Mouse (Mus musculus) midbrain, embryonic 15.5 days (tissue): Measurements from ENCODE around the gene Gm9044. TPM values are rescaled to one million over a fixed set of nuclear protein-coding genes. Genes with fewer than 3 reads are reported as not detected.
"Not testable (repeated sequence)": the region's sequence is repeated elsewhere in the genome, so short reads cannot be mapped to it uniquely, and the experiment has no call there.

ENCODE experiments used
- ATAC-seq: fragments of 200-750 bp; cut with Nextera tagmentation; replicated peaks from 2 replicates; pipeline ENCODE4 v1.8.0; 2017; ENCODE audit warnings: moderate TSS enrichment
- H3K27ac ChIP-seq: fragments of 300-500 bp; sonication (generic); 2 replicates; pipeline ENCODE4 v1.5.1; 2015; ENCODE audit warnings: mild to moderate bottlenecking, inconsistent platforms
- H3K27me3 ChIP-seq: fragments of 300-500 bp; sonication (generic); replicated peaks from 2 replicates; pipeline ENCODE4 v1.6.1; 2015; ENCODE audit warnings: inconsistent platforms
- H3K36me3 ChIP-seq: fragments of 300-500 bp; sonication (generic); replicated peaks from 2 replicates; pipeline ENCODE4 v1.6.1; 2015; ENCODE audit warnings: inconsistent platforms
- H3K4me1 ChIP-seq: fragments of 300-500 bp; sonication (generic); 2 replicates; pipeline ENCODE4 v1.6.1; 2015; ENCODE audit warnings: inconsistent platforms
- H3K4me2 ChIP-seq: fragments of 300-500 bp; sonication (generic); 2 replicates; pipeline ENCODE4 v1.6.1; 2015; ENCODE audit warnings: inconsistent platforms, mild to moderate bottlenecking, moderate library complexity
- H3K4me3 ChIP-seq: fragments of 300-500 bp; sonication (generic); 2 replicates; pipeline ENCODE4 v1.5.1; 2015; ENCODE audit warnings: mild to moderate bottlenecking, inconsistent platforms
- H3K9ac ChIP-seq: fragments of 300-500 bp; sonication (generic); 2 replicates; pipeline ENCODE4 v1.6.1; 2015; ENCODE audit warnings: mild to moderate bottlenecking, inconsistent platforms
- H3K9me3 ChIP-seq: fragments of 300-500 bp; sonication (generic); 2 replicates; pipeline ENCODE4 v1.6.1; 2016; ENCODE audit warnings: inconsistent platforms
- WGBS: fragments of 180-500 bp; shearing (Covaris S2); methylation state at CpG from one replicate; pipeline ENCODE4 v1.1.7; 2015; ENCODE audit warnings: mixed read lengths; 5-methylcytosine and 5-hydroxymethylcytosine counted together
- polyA plus RNA-seq: library from polyadenylated mRNA; unstranded; fragments of >200 nt; fragmentation: Nextera tagmentation; extraction: Ambion mirVana; gene quantifications from 2 replicates; pipeline ENCODE4 v1.2.1, GENCODE M21; 2015

The Gm9044 gene
- polyA plus RNA-seq, result not detected in 2 replicates

GRCm38 (mm10) chr10:118332308-118332707 is at the start of gene Gm9044:
Gene Gm9044, minus strand, starts transcription at chr10:118332408.
- H3K27ac ChIP-seq, ATAC-seq, H3K9me3 ChIP-seq, H3K4me1 ChIP-seq, H3K27me3 ChIP-seq, H3K36me3 ChIP-seq, H3K4me2 ChIP-seq, H3K9ac ChIP-seq, H3K4me3 ChIP-seq: not testable (repeated sequence)
- WGBS, result no CpG with 5 or more reads among the region's 14 CpGs

DNA sequence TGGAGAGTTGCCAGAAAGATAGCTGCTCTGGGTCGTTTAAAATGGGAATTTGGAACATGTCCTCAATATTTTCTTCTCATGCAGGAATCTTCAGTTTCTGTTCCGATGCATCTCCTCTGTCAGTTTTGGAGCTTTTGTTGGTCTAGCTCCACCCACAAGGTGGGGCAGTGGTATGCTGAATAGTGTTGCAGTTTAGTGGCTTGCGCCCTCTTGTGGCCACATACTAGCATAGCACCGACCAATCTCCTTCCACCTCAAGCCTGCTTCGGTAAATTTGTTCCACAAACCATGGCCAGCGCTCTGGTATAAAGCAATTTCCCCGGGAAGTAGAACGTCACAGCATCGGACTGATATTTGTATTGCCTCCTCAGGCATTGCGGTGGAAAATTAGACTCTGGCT is 38.2 kb upstream of the Gm9044 start:
- WGBS, result 5% methylated on average over 10 of the region's 10 CpGs
- H3K36me3 ChIP-seq, result no peaks in the 10 kb centered on the region
- ATAC-seq, result peak; percentile 94
- peak overlapping the region; percentile 49 for H3K4me2 ChIP-seq
- H3K27ac ChIP-seq, result no peak overlapping the region
- H3K4me3 ChIP-seq, result peak overlapping the region; percentile 16; the same call in 1 of the 2 replicates
- no peaks in the 10 kb centered on the region for H3K27me3 ChIP-seq
- no peaks in the 10 kb centered on the region for H3K4me1 ChIP-seq
- H3K9ac ChIP-seq, result no peak overlapping the region
- no peaks in the 10 kb centered on the region for H3K9me3 ChIP-seq

GRCm38 (mm10) chr10:118369518-118369917 is 37.3 kb upstream of the Gm9044 start:
- H3K4me1 ChIP-seq, result no peaks in the 10 kb centered on the region
- no peak overlapping the region for H3K4me2 ChIP-seq
- no peak overlapping the region for H3K9ac ChIP-seq
- no peak overlapping the region for H3K4me3 ChIP-seq
- 0 out of 2 replicates have a peak, but pooled peaks have one; percentile 30 for ATAC-seq
- WGBS, result 85% methylated on average over 9 of the region's 9 CpGs
- H3K36me3 ChIP-seq, result no peaks in the 10 kb centered on the region
- H3K27ac ChIP-seq, result no peak overlapping the region
- no peaks in the 10 kb centered on the region for H3K9me3 ChIP-seq
- no peaks in the 10 kb centered on the region for H3K27me3 ChIP-seq

DNA sequence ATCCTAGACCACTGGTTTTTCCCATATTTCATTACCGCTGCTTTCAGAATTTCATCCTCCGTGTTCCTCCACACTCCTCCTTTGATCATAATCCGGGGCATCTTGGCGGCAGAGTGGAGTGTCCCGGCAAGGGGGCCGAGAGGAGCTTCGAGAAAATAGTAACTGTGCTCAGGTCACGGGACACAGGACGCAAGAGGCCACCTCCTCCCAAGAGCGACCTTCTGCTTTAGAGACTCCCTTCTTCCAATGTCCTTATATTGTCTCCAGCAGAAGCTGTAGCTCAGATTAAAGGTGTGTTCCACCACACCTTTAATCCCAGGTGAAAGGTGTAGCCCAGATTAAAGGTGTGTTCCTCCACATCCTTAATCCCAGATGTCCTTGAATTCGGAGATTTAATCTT is 21.8 kb upstream of the Gm9044 start, which contains the start of gene Gm9049:
Gm9049 (minus strand) TSS at position 101 of the 400 bp plus-strand sequence.
- H3K36me3 ChIP-seq, H3K27ac ChIP-seq, H3K4me3 ChIP-seq, H3K9ac ChIP-seq, H3K4me1 ChIP-seq, H3K27me3 ChIP-seq, ATAC-seq, H3K9me3 ChIP-seq, H3K4me2 ChIP-seq: not testable (repeated sequence)
- WGBS, result no CpG with 5 or more reads among the region's 11 CpGs

GRCm38 (mm10) chr10:118348579-118348978 is 16.4 kb upstream of the Gm9044 start, which contains the start of gene Gm9048:
Gene Gm9048, minus strand, starts transcription at chr10:118348679.
- not testable (repeated sequence) for H3K4me2 ChIP-seq, H3K9ac ChIP-seq, H3K36me3 ChIP-seq, ATAC-seq, H3K4me3 ChIP-seq, H3K4me1 ChIP-seq, H3K27me3 ChIP-seq, H3K27ac ChIP-seq, H3K9me3 ChIP-seq
- WGBS, result 100% methylated on average over 1 of the region's 14 CpGs

DNA sequence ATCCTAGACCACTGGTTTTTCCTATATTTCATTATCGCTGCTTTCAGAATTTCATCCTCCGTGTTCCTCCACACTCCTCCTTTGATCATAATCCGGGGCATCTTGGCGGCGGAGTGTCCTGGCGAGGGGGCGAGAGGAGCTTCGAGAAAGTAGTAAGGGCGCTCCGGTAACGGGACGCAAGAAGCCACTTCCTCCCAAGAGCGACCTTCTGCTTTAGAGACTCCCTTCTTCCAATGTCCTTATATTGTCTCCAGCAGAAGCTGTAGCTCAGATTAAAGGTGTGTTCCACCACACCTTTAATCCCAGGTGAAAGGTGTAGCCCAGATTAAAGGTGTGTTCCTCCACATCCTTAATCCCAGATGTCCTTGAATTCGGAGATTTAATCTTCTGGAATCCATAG is 10.9 kb upstream of the Gm9044 start, which contains the start of gene Gm9046:
Gm9046 (minus strand) TSS at position 101 of the 400 bp plus-strand sequence.
- not testable (repeated sequence) for H3K4me1 ChIP-seq, H3K9ac ChIP-seq, H3K27ac ChIP-seq, H3K9me3 ChIP-seq, H3K36me3 ChIP-seq, H3K4me3 ChIP-seq, H3K4me2 ChIP-seq, ATAC-seq, H3K27me3 ChIP-seq
- no CpG with 5 or more reads among the region's 14 CpGs for WGBS

- no CpG with 5 or more reads among the region's 14 CpGs for WGBS
- H3K9ac ChIP-seq, H3K4me3 ChIP-seq, H3K36me3 ChIP-seq, H3K4me2 ChIP-seq, H3K27ac ChIP-seq, H3K27me3 ChIP-seq, H3K9me3 ChIP-seq, ATAC-seq, H3K4me1 ChIP-seq: not testable (repeated sequence)
Measured at GRCm38 (mm10) chr10:118337731-118338130, 5.5 kb upstream of the Gm9044 start, which contains the start of gene Gm9045. Gene Gm9045, minus strand, starts transcription at chr10:118337831.

- not testable (repeated sequence) for ATAC-seq
Measured at GRCm38 (mm10) chr10:118326869-118327268, 5.3 kb downstream of the Gm9044 start, which contains the start of gene Gm9040. Gene Gm9040, minus strand, starts transcription at chr10:118326969.

GRCm38 (mm10) chr10:118319024-118319423 is 13.2 kb downstream of the Gm9044 start:
- WGBS, result 85% methylated on average over 8 of the region's 8 CpGs
- ATAC-seq, result no peak
- H3K9ac ChIP-seq, result no peak overlapping the region
- H3K27ac ChIP-seq, result no peak overlapping the region
- no peaks in the 10 kb centered on the region for H3K36me3 ChIP-seq
- no peaks in the 10 kb centered on the region for H3K27me3 ChIP-seq
- no peaks in the 10 kb centered on the region for H3K4me1 ChIP-seq
- H3K4me3 ChIP-seq, result no peak overlapping the region
- no peaks in the 10 kb centered on the region for H3K9me3 ChIP-seq
- H3K4me2 ChIP-seq, result no peak overlapping the region

More at GRCm38 (mm10) chr10:118326869-118327268, 5.3 kb downstream of the Gm9044 start, which contains the start of gene Gm9040:
- not testable (repeated sequence) for H3K27me3 ChIP-seq, H3K4me3 ChIP-seq, H3K4me2 ChIP-seq, H3K27ac ChIP-seq, H3K9me3 ChIP-seq, H3K9ac ChIP-seq, H3K4me1 ChIP-seq, H3K36me3 ChIP-seq
- no CpG with 5 or more reads among the region's 11 CpGs for WGBS

- H3K27ac ChIP-seq, ATAC-seq, H3K9me3 ChIP-seq, H3K4me1 ChIP-seq, H3K27me3 ChIP-seq, H3K4me3 ChIP-seq, H3K9ac ChIP-seq, H3K4me2 ChIP-seq, H3K36me3 ChIP-seq: not testable (repeated sequence)
- WGBS, result 39% methylated on average over 2 of the region's 2 CpGs
Measured at GRCm38 (mm10) chr10:118302133-118302532, 30.1 kb downstream of the Gm9044 start.

DNA sequence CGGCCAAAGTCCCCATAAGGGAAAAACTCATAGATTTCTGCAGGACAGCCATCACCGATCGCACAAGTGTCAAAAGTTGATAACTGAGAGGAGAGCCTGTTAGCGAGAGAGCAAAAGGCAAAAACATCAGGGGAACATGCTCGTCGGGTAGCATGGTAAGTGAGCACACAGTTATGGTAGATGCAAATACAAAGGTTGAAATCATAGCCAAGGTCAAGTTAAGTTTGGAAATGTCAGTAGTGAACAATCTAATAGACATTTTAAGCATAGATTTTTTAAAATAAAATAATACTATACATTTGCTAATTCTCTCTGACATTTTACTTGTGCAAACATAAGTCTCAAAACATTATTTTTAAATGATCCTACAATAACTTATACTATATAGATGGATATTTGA is 37.3 kb downstream of the Gm9044 start, which contains the start of gene Iltifb:
Iltifb (minus strand) TSS at position 101 of the 400 bp plus-strand sequence.
- no peaks in the 10 kb centered on the region for H3K9me3 ChIP-seq

GRCm38 (mm10) chr10:118283016-118283415 is 49.2 kb downstream of the Gm9044 start:
- not testable (repeated sequence) for H3K4me3 ChIP-seq, H3K4me2 ChIP-seq, ATAC-seq, H3K9me3 ChIP-seq, H3K36me3 ChIP-seq, H3K27ac ChIP-seq, H3K27me3 ChIP-seq, H3K4me1 ChIP-seq, H3K9ac ChIP-seq
- WGBS, result 100% methylated on average over 2 of the region's 5 CpGs

More for the DNA sequence above, 37.3 kb downstream of the Gm9044 start, which contains the start of gene Iltifb:
- H3K27me3 ChIP-seq, result no peaks in the 10 kb centered on the region
- no peak within 1 kb of the TSS for H3K27ac ChIP-seq
- no peaks in the 10 kb centered on the region for H3K4me1 ChIP-seq
- no peaks in the 10 kb centered on the region for H3K36me3 ChIP-seq
- no peak within 1 kb of the TSS for H3K4me2 ChIP-seq
- no peak within 1 kb of the TSS for H3K9ac ChIP-seq
- WGBS, result 94% methylated on average over 6 of the region's 6 CpGs
- H3K4me3 ChIP-seq, result no peak within 1 kb of the TSS
- ATAC-seq, result no peak

- 88% methylated on average over 6 of the region's 7 CpGs for WGBS
- H3K36me3 ChIP-seq, ATAC-seq, H3K9me3 ChIP-seq, H3K9ac ChIP-seq, H3K27ac ChIP-seq, H3K4me2 ChIP-seq, H3K4me1 ChIP-seq, H3K4me3 ChIP-seq, H3K27me3 ChIP-seq: not testable (repeated sequence)
Measured at GRCm38 (mm10) chr10:118282565-118282964, 49.6 kb downstream of the Gm9044 start.
